Mouse (Mus musculus) cerebellum, adult 2 months (tissue): Measurements from ENCODE around the gene Dact1.

Experiments used
- CTCF ChIP-seq: fragments of 200-500 bp; IDR thresholded peaks from 2 replicates; pipeline ENCODE4 v1.5.1; 2011; ENCODE audit warnings: low read depth, mild to moderate bottlenecking, control low read depth, low read length, moderate library complexity, borderline replicate concordance; ENCODE audit not compliant: insufficient read depth
- POLR2A ChIP-seq: fragments of 200-500 bp; IDR thresholded peaks from 2 replicates; pipeline ENCODE4 v1.6.1; 2011; ENCODE audit warnings: low read length, control low read depth, borderline replicate concordance; ENCODE audit not compliant: insufficient read depth

GRCm38 (mm10) chr12:71290460-71290859 is 19.2 kb upstream of the Dact1 start:
- TF ChIP-seq CTCF (no peak), POLR2A (no peak)
